Mouse (Mus musculus) frontal cortex, adult (tissue): ENCODE data around the gene Rbm38.

Experiments used
- ATAC-seq: cut with Nextera tagmentation; 2 replicates; pipeline ENCODE4 v1.9.2; 2017; ENCODE audit warnings: mild to moderate bottlenecking, moderate library complexity, mixed read lengths; ENCODE audit not compliant: low TSS enrichment

Rbm38 gene

GRCm38 (mm10) chr2:173036611-173037010 is 16.3 kb downstream of the Rbm38 start:
- no peak for ATAC-seq

- no peak for ATAC-seq
Observed at GRCm38 (mm10) chr2:173037347-173037746, 17.0 kb downstream of the Rbm38 start.

GRCm38 (mm10) chr2:173037827-173038607 is 17.7 kb downstream of the Rbm38 start:
- ATAC-seq = no peak

- no peak for ATAC-seq
Observed at GRCm38 (mm10) chr2:173039041-173039440, 18.7 kb downstream of the Rbm38 start.

- no peak for ATAC-seq
Observed at GRCm38 (mm10) chr2:173040803-173041202, 20.5 kb downstream of the Rbm38 start.

- ATAC-seq = no peak
Observed at GRCm38 (mm10) chr2:173041242-173041641, 20.9 kb downstream of the Rbm38 start.

GRCm38 (mm10) chr2:173041893-173042292 is 21.6 kb downstream of the Rbm38 start:
- ATAC-seq = no peak

GRCm38 (mm10) chr2:173042504-173043162 is 22.3 kb downstream of the Rbm38 start:
- ATAC-seq = no peak

GRCm38 (mm10) chr2:173044198-173044970 is 24.1 kb downstream of the Rbm38 start:
- ATAC-seq = 0 out of 2 replicates have a peak, but pooled peaks have one; percentile 23

GRCm38 (mm10) chr2:173046582-173047297 is 26.4 kb downstream of the Rbm38 start:
- ATAC-seq = no peak

- no peak for ATAC-seq
Observed at GRCm38 (mm10) chr2:173047471-173047870, 27.2 kb downstream of the Rbm38 start.

- ATAC-seq = no peak
Observed at GRCm38 (mm10) chr2:173048041-173048745, 27.9 kb downstream of the Rbm38 start.

GRCm38 (mm10) chr2:173049231-173049630 is 28.9 kb downstream of the Rbm38 start:
- no peak for ATAC-seq

- ATAC-seq = no peak
Observed at GRCm38 (mm10) chr2:173049817-173050216, 29.5 kb downstream of the Rbm38 start.

- no peak for ATAC-seq
Observed at GRCm38 (mm10) chr2:173050604-173051382, 30.5 kb downstream of the Rbm38 start.

- ATAC-seq = no peak
Observed at GRCm38 (mm10) chr2:173052881-173053280, 32.6 kb downstream of the Rbm38 start.

GRCm38 (mm10) chr2:173053846-173054245 is 33.5 kb downstream of the Rbm38 start:
- ATAC-seq = no peak

GRCm38 (mm10) chr2:173056303-173056881 is 36.1 kb downstream of the Rbm38 start:
- ATAC-seq = no peak

GRCm38 (mm10) chr2:173056882-173057315 is 36.6 kb downstream of the Rbm38 start:
- ATAC-seq = no peak

GRCm38 (mm10) chr2:173057623-173058022 is 37.3 kb downstream of the Rbm38 start:
- ATAC-seq = 0 out of 2 replicates have a peak, but pooled peaks have one; percentile 52
